9 mouse cellular contexts compared by ENCODE assay signal in genomic region chr7:31156034-31156928, GRCm38 (mm10). TPM values are rescaled to one million over a fixed set of nuclear protein-coding genes. Genes with fewer than 3 reads are reported as not detected.
DNase-seq lines count a peak whose midpoint lies in the region; ATAC-seq and TF ChIP-seq lines count a peak whose summit lies in the region.
"Had no signal": no experiment of that assay in that cellular context is flagged by ENCODE, and none has a peak within 500 bp of the region (broad histone marks: within the 10 kb centered on the region; RNA-seq: fewer than 3 reads in every experiment).

No protein-coding gene starts in this region.

- H3K4me1 ChIP-seq in forebrain, embryonic 10.5 days: peaks cover 20% of the 10 kb centered on the region
- peaks cover 8% of the 10 kb centered on the region for H3K4me1 ChIP-seq in forebrain, embryonic 13.5 days
- peaks cover 18 to 77% of the 10 kb centered on the region in 2 experiments for H3K4me1 ChIP-seq in CH12.LX (ENCODE audit: control insufficient read depth in 1 of 2, insufficient read depth in 2 of 2)
- H3K4me1 ChIP-seq in limb, embryonic 11.5 days (ENCODE audit: control insufficient read depth, insufficient read depth, low read length): peaks cover 15% of the 10 kb centered on the region

- DNase-seq in forebrain, embryonic 10.5 days (ENCODE audit: extremely low spot score, low spot score): no peak
- DNase-seq in CH12.LX (ENCODE audit: extremely low read depth): peak; percentile 93
- DNase-seq in forelimb bud, embryonic 11.5 days (ENCODE audit: low read depth, low spot score): peak; percentile 48
- DNase-seq in limb, embryonic 11.5 days (ENCODE audit: low spot score): peak; percentile 45
- no peak for DNase-seq in urinary bladder, adult 18-20 months (ENCODE audit: low spot score in 2 of 2)
- DNase-seq in layer of hippocampus, adult 18-20 months (ENCODE audit: low spot score in 2 of 2): no peak

- in situ Hi-C loops in CH12.LX (cut with MboI; ENCODE audit: low pct_ligation_motif_present, low pct_unique_long_range_greater_than_20kb, low sequenced_read_pairs): no loop called here

- H3K9me3 ChIP-seq in forebrain, embryonic 10.5 days: no peaks in the 10 kb centered on the region
- H3K9me3 ChIP-seq in forebrain, embryonic 13.5 days (replicated peaks): no peaks in the 10 kb centered on the region
- H3K9me3 ChIP-seq in CH12.LX (replicated peaks; ENCODE audit: low read length): peaks cover 3% of the 10 kb centered on the region
- H3K9me3 ChIP-seq in limb, embryonic 11.5 days (ENCODE audit: control insufficient read depth, low read length): no peaks in the 10 kb centered on the region
- H3K9me3 ChIP-seq: midbrain, embryonic 12.5 days had no signal

- peak overlapping the region; percentile 74 for H3K27ac ChIP-seq in forebrain, embryonic 10.5 days
- H3K27ac ChIP-seq in forebrain, embryonic 13.5 days: no peak overlapping the region
- H3K27ac ChIP-seq in CH12.LX (ENCODE audit: insufficient read depth, low read depth): peak overlapping the region; percentile 76
- peak overlapping the region; percentile 65 for H3K27ac ChIP-seq in limb, embryonic 11.5 days (replicated peaks; ENCODE audit: low read depth, low read length)
- H3K27ac ChIP-seq: midbrain, embryonic 12.5 days had no signal

- peak; percentile 62 to 63 for TF ChIP-seq CTCF in CH12.LX (conservative IDR thresholded peaks at IDR 0.05 in 1 of 2, IDR thresholded peaks at IDR 0.05 in 1 of 2; ENCODE audit: low read depth in 2 of 2, low read length in 2 of 2)

- no peaks in the 10 kb centered on the region for H3K36me3 ChIP-seq in forebrain, embryonic 10.5 days (replicated peaks)
- no peaks in the 10 kb centered on the region for H3K36me3 ChIP-seq in forebrain, embryonic 13.5 days (ENCODE audit: poor library complexity, severe bottlenecking)
- H3K36me3 ChIP-seq in CH12.LX (replicated peaks in 1 of 2; ENCODE audit: control insufficient read depth in 1 of 2, insufficient read depth in 1 of 2, low read length in 1 of 2): peaks cover 0 to 10% of the 10 kb centered on the region in 2 experiments
- no peaks in the 10 kb centered on the region for H3K36me3 ChIP-seq in limb, embryonic 11.5 days (ENCODE audit: control insufficient read depth, insufficient read depth, low read length)
- H3K36me3 ChIP-seq: midbrain, embryonic 12.5 days had no signal

- no peak overlapping the region for H3K4me2 ChIP-seq in forebrain, embryonic 13.5 days
- H3K4me2 ChIP-seq in CH12.LX (ENCODE audit: insufficient read depth, low read depth, poor library complexity, severe bottlenecking): peak overlapping the region; percentile 72
- no peak overlapping the region for H3K4me2 ChIP-seq in limb, embryonic 11.5 days (ENCODE audit: low read depth, severe bottlenecking)
- H3K4me2 ChIP-seq: midbrain, embryonic 12.5 days had no signal

- no peaks in the 10 kb centered on the region for H3K27me3 ChIP-seq in forebrain, embryonic 10.5 days (ENCODE audit: poor library complexity, severe bottlenecking)
- H3K27me3 ChIP-seq in forebrain, embryonic 13.5 days: no peaks in the 10 kb centered on the region
- H3K27me3 ChIP-seq in CH12.LX (replicated peaks): no peaks in the 10 kb centered on the region
- H3K27me3 ChIP-seq in limb, embryonic 11.5 days (ENCODE audit: control insufficient read depth, insufficient read depth, low read length): no peaks in the 10 kb centered on the region
- H3K27me3 ChIP-seq: midbrain, embryonic 12.5 days had no signal

- TF ChIP-seq EP300 in CH12.LX (IDR thresholded peaks at IDR 0.05; ENCODE audit: low read length): 0 out of 2 replicates have a peak, but pooled peaks have one; percentile 35

- peak; percentile 54 for TF ChIP-seq RAD21 in CH12.LX (IDR thresholded peaks at IDR 0.05; ENCODE audit: low read depth, low read length)

- peak; percentile 39; the same call in 1 of the 2 replicates for TF ChIP-seq POLR2A in CH12.LX (IDR thresholded peaks at IDR 0.05; ENCODE audit: low read depth, low read length)

- H3K79me2 ChIP-seq in CH12.LX (replicated peaks; ENCODE audit: control insufficient read depth, extremely low read depth, insufficient read depth, poor library complexity, severe bottlenecking): no peaks in the 10 kb centered on the region

- H3K9ac ChIP-seq in forebrain, embryonic 13.5 days: no peak overlapping the region
- peak overlapping the region; percentile 90 for H3K9ac ChIP-seq in CH12.LX (ENCODE audit: insufficient read depth, low read depth)
- no peak overlapping the region for H3K9ac ChIP-seq in limb, embryonic 11.5 days (ENCODE audit: low read length)
- H3K9ac ChIP-seq: midbrain, embryonic 12.5 days had no signal

- 47% methylated on average over 18 of the region's 19 CpGs for WGBS in forebrain, embryonic 10.5 days
- WGBS in forebrain, embryonic 13.5 days: 48% methylated on average over 18 of the region's 19 CpGs
- WGBS in limb, embryonic 11.5 days: 29% methylated on average over 19 of the region's 19 CpGs

- no peak overlapping the region for H3K4me3 ChIP-seq in forebrain, embryonic 10.5 days
- no peak overlapping the region for H3K4me3 ChIP-seq in forebrain, embryonic 13.5 days
- H3K4me3 ChIP-seq in CH12.LX (replicated peaks in 1 of 3; ENCODE audit: low read depth in 2 of 3, low read length in 2 of 3, poor library complexity in 1 of 3): peak overlapping the region; percentile 42 to 58 (median 55)
- no peak overlapping the region for H3K4me3 ChIP-seq in limb, embryonic 11.5 days (ENCODE audit: low read depth, low read length)
- H3K4me3 ChIP-seq: midbrain, embryonic 12.5 days had no signal

- dilution Hi-C loops in CH12.LX (cut with MboI; ENCODE audit: extremely low pct_ligation_motif_present, extremely low pct_unique_long_range_greater_than_20kb, low sequenced_read_pairs): no loop called here

- no peak for ATAC-seq in forebrain, embryonic 13.5 days
- ATAC-seq in limb, embryonic 11.5 days (ENCODE audit: insufficient number of reproducible peaks, low FRiP score, low TSS enrichment, low read depth): peak; percentile 45; the same call in 1 of the 2 replicates
- ATAC-seq in megakaryocyte-erythroid progenitor cell, adult 5-6 weeks (replicated peaks; ENCODE audit: low FRiP score, low TSS enrichment, poor library complexity, severe bottlenecking): peak; percentile 28

TF ChIP-seq in CH12.LX, 34 proteins besides CTCF, POLR2A, EP300 and RAD21 (continues in another document):
- no peak; the same call in none of the 2 replicates for TF ChIP-seq SIN3A (IDR thresholded peaks at IDR 0.05; ENCODE audit: low read length)
- peak; percentile 52; the same call in 1 of the 2 replicates for TF ChIP-seq MAX (IDR thresholded peaks at IDR 0.05; ENCODE audit: low read length)
- TF ChIP-seq TCF12 (IDR thresholded peaks at IDR 0.05; ENCODE audit: low read depth, low read length): peak; percentile 70
- peak; percentile 66; the same call in 1 of the 2 replicates for TF ChIP-seq NELFE (IDR thresholded peaks at IDR 0.05; ENCODE audit: low read depth, low read length)
- no peak for TF ChIP-seq MAFK (IDR thresholded peaks at IDR 0.05; ENCODE audit: insufficient replicate concordance, low read length)
- TF ChIP-seq ETS1 (conservative IDR thresholded peaks at IDR 0.05; ENCODE audit: low read depth, low read length): peak; percentile 53
- peak; percentile 76 for TF ChIP-seq IRF4 (IDR thresholded peaks at IDR 0.05; ENCODE audit: low read depth, low read length)
- peak; percentile 72 for TF ChIP-seq HCFC1 (IDR thresholded peaks at IDR 0.05; ENCODE audit: low read depth, low read length)
- TF ChIP-seq KAT2A (IDR thresholded peaks at IDR 0.05; ENCODE audit: insufficient replicate concordance, low read length): 0 out of 2 replicates have a peak, but pooled peaks have one; percentile 30
- TF ChIP-seq MAZ (IDR thresholded peaks at IDR 0.05; ENCODE audit: low read depth, low read length): peak; percentile 69; the same call in 1 of the 2 replicates
- TF ChIP-seq USF1 (IDR thresholded peaks at IDR 0.05; ENCODE audit: low read depth, low read length): no peak
- 0 out of 2 replicates have a peak, but pooled peaks have one; percentile 27 for TF ChIP-seq NRF1 (IDR thresholded peaks at IDR 0.05; ENCODE audit: low read depth, low read length)

RNA-seq across cellular contexts. Expression of gene Gramd1a, which starts 0.6 kb away (rescaled TPM):
- polyA plus RNA-seq in forebrain, embryonic 10.5 days (2016; fragmentation: Nextera tagmentation; extraction: Ambion mirVana): 74.5 and 79.7 TPM in 2 replicates
- 171 and 189 TPM in 2 replicates for polyA plus RNA-seq in forebrain, embryonic 13.5 days (2015; fragmentation: Nextera tagmentation; extraction: Ambion mirVana)
- total RNA-seq in CH12.LX (2012; rRNA removed): 66.6 and 86.0 TPM in 2 replicates
- 45.7 and 49.5 TPM in 2 replicates for total RNA-seq in CH12.LX (2014; rRNA removed)
- polyA plus RNA-seq in CH12.LX (2012; ENCODE audit: insufficient read length, low read depth): 70.0 and 90.7 TPM in 2 replicates
- polyA plus RNA-seq in limb, embryonic 11.5 days (2014; fragmentation: Nextera tagmentation; extraction: Ambion mirVana): 86.9 and 87.2 TPM in 2 replicates
- 75.2 and 78.4 TPM in 2 replicates for total RNA-seq in megakaryocyte-erythroid progenitor cell, adult 5-6 weeks (2014; fragmentation: Nextera tagmentation)
- 19.2 and 29.6 TPM in 2 replicates for total RNA-seq in megakaryocyte-erythroid progenitor cell, adult 5-6 weeks (2017)
- total RNA-seq in layer of hippocampus, adult 18-20 months (2021): 100 to 1,000 TPM; 108 to 115 TPM

RNA-seq across cellular contexts. Expression of gene Scn1b, which starts 29.5 kb away (rescaled TPM):
- polyA plus RNA-seq in forebrain, embryonic 10.5 days (2016; fragmentation: Nextera tagmentation; extraction: Ambion mirVana): 0.25 and 0.55 TPM in 2 replicates
- 1.1 and 1.3 TPM in 2 replicates for polyA plus RNA-seq in forebrain, embryonic 13.5 days (2015; fragmentation: Nextera tagmentation; extraction: Ambion mirVana)
- total RNA-seq in CH12.LX (2012; rRNA removed): 0.17 and 0.30 TPM in 2 replicates
- not detected in 2 replicates for total RNA-seq in CH12.LX (2014; rRNA removed)
- not detected in 2 replicates for polyA plus RNA-seq in CH12.LX (2012; ENCODE audit: insufficient read length, low read depth)
- 0.51 and 1.0 TPM in 2 replicates for polyA plus RNA-seq in limb, embryonic 11.5 days (2014; fragmentation: Nextera tagmentation; extraction: Ambion mirVana)
- 0.64 TPM in 1 of 2 replicates, not detected in the other for total RNA-seq in megakaryocyte-erythroid progenitor cell, adult 5-6 weeks (2014; fragmentation: Nextera tagmentation)
- 1.4 TPM in 1 of 2 replicates, not detected in the other for total RNA-seq in megakaryocyte-erythroid progenitor cell, adult 5-6 weeks (2017)
- 100 to 1,000 TPM; 669 to 714 TPM for total RNA-seq in layer of hippocampus, adult 18-20 months (2021)

RNA-seq across cellular contexts. Expression of gene Hpn, which starts 41.2 kb away (rescaled TPM):
- 1.4 and 1.9 TPM in 2 replicates for polyA plus RNA-seq in forebrain, embryonic 10.5 days (2016; fragmentation: Nextera tagmentation; extraction: Ambion mirVana)
- not detected in 2 replicates for polyA plus RNA-seq in forebrain, embryonic 13.5 days (2015; fragmentation: Nextera tagmentation; extraction: Ambion mirVana)
- 1.7 and 3.0 TPM in 2 replicates for total RNA-seq in CH12.LX (2012; rRNA removed)
- total RNA-seq in CH12.LX (2014; rRNA removed): 8.7 and 11.2 TPM in 2 replicates
- 16.7 and 18.7 TPM in 2 replicates for polyA plus RNA-seq in CH12.LX (2012; ENCODE audit: insufficient read length, low read depth)
- 2.2 and 2.3 TPM in 2 replicates for polyA plus RNA-seq in limb, embryonic 11.5 days (2014; fragmentation: Nextera tagmentation; extraction: Ambion mirVana)
- 103 and 201 TPM in 2 replicates for total RNA-seq in megakaryocyte-erythroid progenitor cell, adult 5-6 weeks (2014; fragmentation: Nextera tagmentation)
- total RNA-seq in megakaryocyte-erythroid progenitor cell, adult 5-6 weeks (2017): 28.3 and 32.3 TPM in 2 replicates
- total RNA-seq in layer of hippocampus, adult 18-20 months (2021): 1 to 10 TPM; 4.3 to 7.0 TPM

Comparison
In these comparisons a context has a peak if more than half of its experiments do, and no peak if none do; other contexts are left out.
1. DNase-seq: peak in CH12.LX (single experiment), forelimb bud, embryonic 11.5 days (single experiment) and limb, embryonic 11.5 days (single experiment); none in forebrain, embryonic 10.5 days (single experiment), urinary bladder, adult 18-20 months (0 of 2) and layer of hippocampus, adult 18-20 months (0 of 2).
2. H3K4me3 ChIP-seq: peak in CH12.LX (3 of 3); none in forebrain, embryonic 10.5 days (single experiment), forebrain, embryonic 13.5 days (single experiment) and limb, embryonic 11.5 days (single experiment).